Mouse (Mus musculus) thymus, adult 2 months (tissue): Measurements from ENCODE around the gene Tmc4. TPM values are rescaled to one million over a fixed set of nuclear protein-coding genes. Genes with fewer than 3 reads are reported as not detected.

Experiments
- DNase-seq: peaks from one replicate; pipeline ENCODE4 v3.0.0; 2021
- H3K27ac ChIP-seq: fragments of 200-500 bp; 2 replicates; pipeline ENCODE4 v1.5.1; 2012; ENCODE audit warnings: low read length, control low read depth; ENCODE audit not compliant: control insufficient read depth, insufficient read depth
- H3K27me3 ChIP-seq: fragments of 200-500 bp; 2 replicates; pipeline ENCODE4 v1.6.1; 2012; ENCODE audit warnings: mild to moderate bottlenecking, low read length, moderate library complexity, mixed read lengths; ENCODE audit not compliant: control insufficient read depth, insufficient read depth
- H3K36me3 ChIP-seq: fragments of 200-500 bp; 2 replicates; pipeline ENCODE4 v1.6.1; 2012; ENCODE audit warnings: mild to moderate bottlenecking, low read length, moderate library complexity; ENCODE audit not compliant: control insufficient read depth, insufficient read depth
- H3K4me1 ChIP-seq: fragments of 200-500 bp; replicated peaks from 2 replicates; pipeline ENCODE4 v1.6.1; 2012; ENCODE audit warnings: low read length; ENCODE audit not compliant: control insufficient read depth, insufficient read depth
- H3K4me3 ChIP-seq: fragments of 200-500 bp; 2 replicates; pipeline ENCODE4 v1.5.1; 2012; ENCODE audit warnings: mild to moderate bottlenecking, low read length, control low read depth, moderate library complexity; ENCODE audit not compliant: control insufficient read depth, insufficient read depth
- CTCF ChIP-seq: fragments of 200-500 bp; IDR thresholded peaks from 2 replicates; pipeline ENCODE4 v1.5.1; 2012; ENCODE audit warnings: mild to moderate bottlenecking, control low read depth, low read length, moderate library complexity, borderline replicate concordance; ENCODE audit not compliant: control insufficient read depth, poor library complexity, insufficient read depth; ENCODE audit errors: extremely low read depth
- POLR2A ChIP-seq: fragments of 200-500 bp; IDR thresholded peaks from 2 replicates; pipeline ENCODE4 v1.6.1; 2012; ENCODE audit warnings: mild to moderate bottlenecking, low read length, control low read depth, moderate library complexity; ENCODE audit not compliant: control insufficient read depth, poor library complexity, insufficient read depth; ENCODE audit errors: extremely low read depth
- WGBS: fragments of 180-500 bp; shearing (Covaris S2); methylation state at CpG from one replicate; pipeline ENCODE4 v1.1.7; 2018; 5-methylcytosine and 5-hydroxymethylcytosine counted together
- polyA plus RNA-seq: library from polyadenylated mRNA; depleted of rRNA; stranded (reverse); fragments of >200 nt; gene quantifications from 2 replicates; pipeline ENCODE4 v1.2.3, GENCODE M21; 2012; rRNA removed

Tmc4 gene
- polyA plus RNA-seq, 1 experiment = 27.9 TPM

GRCm38 (mm10) chr7:3616389-3617241 lies 60.7 kb downstream of the Tmc4 start:
- Histone ChIP-seq H3K27me3 (no peaks in the 10 kb centered on the region), H3K4me1 (peaks cover 4% of the 10 kb centered on the region), H3K27ac (no peak overlapping the region), H3K4me3 (no peak overlapping the region), H3K36me3 (peaks cover 12% of the 10 kb centered on the region; the same call in 1 of the 2 replicates)
- no peak for TF ChIP-seq CTCF
- no peak for TF ChIP-seq POLR2A
- 46% methylated on average over 6 of the region's 6 CpGs for WGBS
- DNase-seq = no peak

GRCm38 (mm10) chr7:3616057-3616388 lies 61.3 kb downstream of the Tmc4 start, which contains the start of gene Oscar:
TSS of gene Oscar (minus strand) at chr7:3616157.
- 92% methylated on average over 4 of the region's 4 CpGs for WGBS
- H3K27ac ChIP-seq = no peak within 1 kb of the TSS

More at GRCm38 (mm10) chr7:3616057-3616388, 61.3 kb downstream of the Tmc4 start, which contains the start of gene Oscar:
- Histone ChIP-seq H3K4me3 (no peak within 1 kb of the TSS), H3K4me1 (peaks cover 8% of the 10 kb centered on the region), H3K27me3 (no peaks in the 10 kb centered on the region), H3K36me3 (peaks cover 12% of the 10 kb centered on the region; the same call in 1 of the 2 replicates)
- DNase-seq = no peak
- TF ChIP-seq POLR2A (no peak), CTCF (no peak)

Other genes starting within 250 kb of the Tmc4 start
- gene Tarm1, start 174.9 kb downstream of the Tmc4 start, polyA plus RNA-seq = 0.52 and 0.53 TPM in 2 replicates
- 0.13 and 0.60 TPM in 2 replicates for gene Oscar, start 61.4 kb downstream of the Tmc4 start, polyA plus RNA-seq
- 231 and 311 TPM in 2 replicates for gene Ndufa3, start 60.2 kb downstream of the Tmc4 start, polyA plus RNA-seq
- 9.4 and 12.5 TPM in 2 replicates for gene Tfpt, start 47.6 kb downstream of the Tmc4 start, polyA plus RNA-seq
- gene Prpf31, start 47.6 kb downstream of the Tmc4 start, polyA plus RNA-seq = 42.4 and 48.6 TPM in 2 replicates
- 185 and 202 TPM in 2 replicates for gene Cnot3, start 32.3 kb downstream of the Tmc4 start, polyA plus RNA-seq
- gene Leng1, start 11.7 kb downstream of the Tmc4 start, polyA plus RNA-seq = 4.3 and 4.9 TPM in 2 replicates
- gene Tsen34, start 15.3 kb upstream of the Tmc4 start, polyA plus RNA-seq = 53.6 and 57.6 TPM in 2 replicates
- gene Mboat7, start 16.0 kb upstream of the Tmc4 start, polyA plus RNA-seq = 75.5 and 82.5 TPM in 2 replicates
- gene Rps9, start 26.4 kb upstream of the Tmc4 start, polyA plus RNA-seq = 2,860 and 2,943 TPM in 2 replicates
- gene Pirb, start 42.8 kb upstream of the Tmc4 start, polyA plus RNA-seq = 17.5 and 20.0 TPM in 2 replicates
- 0.41 and 0.59 TPM in 2 replicates for gene Gm15448, start 148.1 kb upstream of the Tmc4 start, polyA plus RNA-seq
- gene Pira2, start 167.5 kb upstream of the Tmc4 start, polyA plus RNA-seq = 1.1 and 2.0 TPM in 2 replicates
- gene Gm14548, start 220.6 kb upstream of the Tmc4 start, polyA plus RNA-seq = 1.5 and 3.3 TPM in 2 replicates
- 1.2 and 2.2 TPM in 2 replicates for gene Lilra6, start 237.9 kb upstream of the Tmc4 start, polyA plus RNA-seq